Mouse (Mus musculus): ENCODE data around the gene Trmt112. TPM values are rescaled to one million over a fixed set of nuclear protein-coding genes. Genes with fewer than 3 reads are reported as not detected.

Gene Trmt112
- total and polyA plus RNA-seq, 2 experiments from 2014 or later = 85.4 to 110 TPM

DNA sequence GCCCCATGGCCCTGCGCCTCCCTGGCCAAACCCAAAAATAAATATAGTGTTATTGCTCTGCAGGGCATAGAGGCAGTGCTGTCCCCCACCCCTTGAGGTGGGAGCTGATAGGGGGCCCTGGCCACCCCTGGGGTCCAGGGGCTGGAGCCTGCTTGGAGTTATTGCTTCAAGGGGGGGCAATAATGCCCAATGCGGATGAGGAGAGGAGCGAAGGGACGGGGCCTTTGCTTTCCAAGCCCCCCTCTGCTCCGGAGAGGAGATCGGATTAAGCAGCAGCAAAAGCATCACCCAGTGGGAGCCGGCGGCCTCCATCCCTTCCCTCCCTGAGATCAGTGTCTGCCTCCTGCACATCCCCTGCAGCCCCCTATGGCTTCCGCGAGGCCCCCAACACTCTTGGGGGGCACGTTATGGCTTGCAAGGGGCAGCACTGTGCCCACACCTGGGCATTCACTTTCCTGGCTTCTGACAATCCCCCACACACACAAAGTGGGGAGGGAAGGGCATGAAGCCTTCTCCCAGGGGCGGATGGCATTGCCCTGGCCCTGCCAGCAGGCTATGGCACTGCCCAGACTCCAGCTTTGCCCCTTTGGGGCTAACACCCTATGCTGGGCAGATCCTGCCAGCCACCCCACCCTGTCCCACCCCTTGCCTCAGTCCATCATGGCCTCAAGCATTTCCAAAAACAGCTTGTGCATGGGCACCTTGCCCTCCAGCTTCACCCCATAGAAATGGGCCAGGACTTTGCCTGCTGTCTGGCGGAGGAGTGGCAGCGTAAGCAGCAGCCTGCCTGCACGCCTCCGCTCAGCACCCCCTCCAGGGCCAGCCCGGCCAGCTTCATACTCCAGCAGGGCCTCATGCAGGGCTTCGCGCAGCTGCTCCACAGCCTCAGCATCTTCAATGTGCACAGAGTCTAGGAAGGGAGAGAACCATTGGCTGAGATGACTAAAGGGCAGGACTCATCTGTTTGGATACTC lies 1.9 kb downstream of the Trmt112 start:
- Histone ChIP-seq H3K4me2 (ENCODE audit: low read depth, low read length, poor library complexity, severe bottlenecking) (no peak overlapping the region), H3K9ac (replicated peaks; ENCODE audit: low read length, poor library complexity, severe bottlenecking) (no peak overlapping the region), H3K27me3 (ENCODE audit: insufficient read depth, low read length) (no peaks in the 10 kb centered on the region), H3K36me3 (ENCODE audit: insufficient read depth, low read length) (peaks cover 41% of the 10 kb centered on the region), H3K4me1 (ENCODE audit: insufficient read depth, low read length) (peaks cover 9% of the 10 kb centered on the region), H3K27ac (ENCODE audit: low read depth, low read length) (no peak overlapping the region), H3K9me3 (ENCODE audit: low read length) (no peaks in the 10 kb centered on the region), H3K4me3 (ENCODE audit: low read depth, low read length) (no peak overlapping the region)
- TF ChIP-seq CTCF (IDR thresholded peaks at IDR 0.05) = no peak
- DNase-seq (ENCODE audit: low spot score) (no peak), ATAC-seq (ENCODE audit: low FRiP score) (no peak)
- 76% methylated on average over 19 of the region's 19 CpGs for WGBS

DNA sequence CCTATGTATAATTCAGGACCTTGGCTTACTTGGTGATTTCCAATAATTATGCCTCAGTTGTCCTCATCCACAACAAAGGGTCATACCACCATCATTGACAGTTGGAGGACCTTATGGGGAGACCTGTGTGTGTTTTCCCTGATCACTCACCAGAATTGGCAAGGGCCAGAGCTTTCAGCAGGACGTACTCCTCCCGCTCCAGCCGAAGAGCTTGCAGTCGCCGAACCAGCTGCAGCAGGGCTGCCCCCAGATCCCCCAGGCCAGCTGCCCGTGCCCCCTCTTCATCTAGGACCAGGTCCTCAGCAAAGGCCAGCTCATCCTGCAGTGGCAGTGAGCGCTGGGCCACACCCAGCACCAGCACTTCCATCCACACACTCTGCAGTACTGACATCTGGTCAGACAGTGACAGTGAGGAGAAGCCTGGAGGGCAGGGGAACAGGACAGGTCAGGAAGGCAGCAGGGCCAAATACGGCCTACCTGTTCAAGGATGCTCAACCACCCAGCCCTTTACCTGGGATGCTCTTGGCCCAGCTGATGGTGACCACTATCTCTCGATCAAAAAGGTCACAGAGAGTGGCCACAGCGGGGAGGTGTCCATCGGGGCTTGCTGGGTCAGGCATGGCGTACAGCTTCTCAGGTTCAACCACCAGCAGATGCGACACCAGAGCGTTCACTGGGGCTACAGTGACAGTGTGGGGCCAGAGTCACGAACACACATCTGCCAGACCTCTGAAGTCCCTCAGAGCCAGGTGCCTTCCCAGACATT lies 2.9 kb downstream of the Trmt112 start:
- Histone ChIP-seq H3K9ac (replicated peaks; ENCODE audit: low read length, poor library complexity, severe bottlenecking) (no peak overlapping the region), H3K27me3 (ENCODE audit: insufficient read depth, low read length) (no peaks in the 10 kb centered on the region), H3K4me1 (ENCODE audit: insufficient read depth, low read length) (peaks cover 9% of the 10 kb centered on the region), H3K4me2 (ENCODE audit: low read depth, low read length, poor library complexity, severe bottlenecking) (no peak overlapping the region), H3K27ac (ENCODE audit: low read depth, low read length) (no peak overlapping the region), H3K4me3 (ENCODE audit: low read depth, low read length) (no peak overlapping the region), H3K9me3 (ENCODE audit: low read length) (no peaks in the 10 kb centered on the region), H3K36me3 (ENCODE audit: insufficient read depth, low read length) (peaks cover 31% of the 10 kb centered on the region)
- 94% methylated on average over 15 of the region's 15 CpGs for WGBS
- TF ChIP-seq CTCF (IDR thresholded peaks at IDR 0.05) = no peak
- ATAC-seq (ENCODE audit: low FRiP score) (no peak), DNase-seq (ENCODE audit: low spot score) (no peak)

DNA sequence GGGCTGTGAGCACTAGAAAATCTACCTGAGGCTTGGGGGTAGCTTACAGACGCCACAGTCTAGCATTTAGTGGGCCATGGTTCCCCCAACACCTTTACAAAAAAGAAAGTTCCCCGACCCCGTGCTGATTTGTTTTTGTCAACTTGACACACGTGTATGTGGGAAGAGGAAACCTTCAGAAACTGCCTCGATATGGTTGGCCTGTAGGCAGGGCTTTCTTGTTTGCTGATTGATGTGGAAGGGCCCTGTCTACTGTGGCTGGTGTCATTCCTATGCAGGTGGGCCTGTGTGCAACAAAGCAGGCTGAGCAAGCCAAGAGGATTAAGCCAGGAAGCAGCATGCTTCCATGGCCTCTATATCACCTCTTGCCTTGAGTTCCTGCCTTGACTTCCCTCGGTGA lies 3.5 kb downstream of the Trmt112 start:
- Histone ChIP-seq H3K9ac (replicated peaks; ENCODE audit: low read length, poor library complexity, severe bottlenecking) (no peak overlapping the region), H3K4me3 (ENCODE audit: low read depth, low read length) (no peak overlapping the region), H3K4me1 (ENCODE audit: insufficient read depth, low read length) (peaks cover 5% of the 10 kb centered on the region), H3K36me3 (ENCODE audit: insufficient read depth, low read length) (peaks cover 31% of the 10 kb centered on the region), H3K9me3 (ENCODE audit: low read length) (no peaks in the 10 kb centered on the region), H3K4me2 (ENCODE audit: low read depth, low read length, poor library complexity, severe bottlenecking) (no peak overlapping the region), H3K27me3 (ENCODE audit: insufficient read depth, low read length) (no peaks in the 10 kb centered on the region), H3K27ac (ENCODE audit: low read depth, low read length) (no peak overlapping the region)
- 88% methylated on average over 6 of the region's 6 CpGs for WGBS
- TF ChIP-seq CTCF (IDR thresholded peaks at IDR 0.05) = no peak
- DNase-seq (ENCODE audit: low spot score) (no peak), ATAC-seq (ENCODE audit: low FRiP score) (no peak)

DNA sequence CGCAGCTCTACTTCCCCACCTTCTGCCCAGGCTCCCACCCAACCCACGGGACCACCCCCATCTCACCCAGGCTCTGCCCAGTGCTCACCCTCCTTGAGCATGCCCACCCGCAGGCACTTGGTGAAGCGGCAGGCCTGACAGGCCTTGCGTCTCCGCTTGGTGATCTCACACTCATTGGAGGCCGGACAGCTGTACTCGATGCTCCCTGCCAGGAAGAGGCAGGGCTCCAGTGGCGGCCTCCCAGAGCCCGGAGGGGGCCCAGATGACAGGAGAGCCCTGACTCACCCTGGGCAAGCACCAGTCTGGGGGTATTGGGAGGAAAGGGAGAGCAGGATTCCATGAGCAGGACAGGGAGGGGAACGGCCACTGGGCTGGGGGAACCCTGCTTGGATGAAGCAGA lies 4.5 kb downstream of the Trmt112 start:
- Histone ChIP-seq H3K9me3 (ENCODE audit: low read length) (no peaks in the 10 kb centered on the region), H3K4me1 (ENCODE audit: insufficient read depth, low read length) (no peaks in the 10 kb centered on the region), H3K36me3 (ENCODE audit: insufficient read depth, low read length) (peaks cover 31% of the 10 kb centered on the region), H3K9ac (replicated peaks; ENCODE audit: low read length, poor library complexity, severe bottlenecking) (no peak overlapping the region), H3K27me3 (ENCODE audit: insufficient read depth, low read length) (no peaks in the 10 kb centered on the region), H3K4me3 (ENCODE audit: low read depth, low read length) (no peak overlapping the region), H3K27ac (ENCODE audit: low read depth, low read length) (no peak overlapping the region), H3K4me2 (ENCODE audit: low read depth, low read length, poor library complexity, severe bottlenecking) (no peak overlapping the region)
- no peak for ATAC-seq (ENCODE audit: low FRiP score)
- DNase-seq (ENCODE audit: low spot score) = no peak
- WGBS = 85% methylated on average over 11 of the region's 11 CpGs
- TF ChIP-seq CTCF (IDR thresholded peaks at IDR 0.05) = no peak

DNA sequence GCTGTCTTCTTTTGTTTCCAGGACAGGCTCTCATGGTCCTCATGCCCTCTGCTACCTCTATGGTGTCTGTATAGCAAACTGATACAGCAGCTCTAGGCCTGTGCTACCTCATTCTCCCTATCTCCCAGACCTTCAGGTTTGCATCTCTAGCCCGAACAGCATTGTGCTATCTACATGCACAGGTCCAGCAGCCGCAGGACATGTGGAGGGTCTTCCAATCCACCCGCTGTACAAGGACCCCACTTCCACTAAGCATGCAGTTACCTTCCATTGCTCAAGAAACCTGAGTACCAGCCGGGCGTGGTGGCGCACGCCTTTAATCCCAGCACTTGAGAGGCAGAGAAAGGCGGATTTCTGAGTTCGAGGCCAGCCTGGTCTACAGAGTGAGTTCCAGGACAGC lies 5.0 kb downstream of the Trmt112 start:
- no peaks in the 10 kb centered on the region for H3K9me3 ChIP-seq (ENCODE audit: low read length)
- DNase-seq (ENCODE audit: low spot score) (no peak), ATAC-seq (ENCODE audit: low FRiP score) (no peak)
- TF ChIP-seq CTCF (IDR thresholded peaks at IDR 0.05) = no peak
- H3K4me3 ChIP-seq (ENCODE audit: low read depth, low read length) = no peak overlapping the region
- peaks cover 31% of the 10 kb centered on the region for H3K36me3 ChIP-seq (ENCODE audit: insufficient read depth, low read length)
- no peaks in the 10 kb centered on the region for H3K27me3 ChIP-seq (ENCODE audit: insufficient read depth, low read length)
- 96% methylated on average over 9 of the region's 9 CpGs for whole genome bisulfite sequencing
- H3K4me2 ChIP-seq (ENCODE audit: low read depth, low read length, poor library complexity, severe bottlenecking) = no peak overlapping the region
- no peak overlapping the region for H3K27ac ChIP-seq (ENCODE audit: low read depth, low read length)
- no peaks in the 10 kb centered on the region for H3K4me1 ChIP-seq (ENCODE audit: insufficient read depth, low read length)
- H3K9ac ChIP-seq (replicated peaks; ENCODE audit: low read length, poor library complexity, severe bottlenecking) = no peak overlapping the region

DNA sequence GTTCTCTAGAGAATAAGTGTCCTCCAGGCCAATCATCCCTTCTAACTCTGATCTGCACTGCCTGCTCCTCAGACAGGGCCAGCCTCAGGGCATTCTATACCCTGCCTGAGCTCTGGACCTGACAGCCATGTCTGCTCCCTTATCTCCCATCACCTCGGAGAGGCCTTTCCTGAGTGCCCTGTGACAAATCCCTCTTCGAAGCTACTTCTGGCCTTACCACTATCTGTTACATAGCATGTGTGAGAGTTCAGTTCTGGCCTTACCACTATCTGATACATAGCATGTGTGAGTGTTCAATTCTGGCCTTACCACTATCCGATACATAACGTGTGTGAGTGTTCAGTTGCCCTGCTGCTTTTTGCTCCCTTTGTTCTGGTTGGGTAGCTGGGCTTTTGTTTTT lies 5.8 kb downstream of the Trmt112 start:
- Histone ChIP-seq H3K4me3 (ENCODE audit: low read depth, low read length) (no peak overlapping the region), H3K9me3 (ENCODE audit: low read length) (no peaks in the 10 kb centered on the region), H3K27ac (ENCODE audit: low read depth, low read length) (no peak overlapping the region), H3K9ac (replicated peaks; ENCODE audit: low read length, poor library complexity, severe bottlenecking) (no peak overlapping the region), H3K36me3 (ENCODE audit: insufficient read depth, low read length) (peaks cover 31% of the 10 kb centered on the region), H3K4me1 (ENCODE audit: insufficient read depth, low read length) (peaks cover 4% of the 10 kb centered on the region), H3K27me3 (ENCODE audit: insufficient read depth, low read length) (no peaks in the 10 kb centered on the region), H3K4me2 (ENCODE audit: low read depth, low read length, poor library complexity, severe bottlenecking) (no peak overlapping the region)
- no peak for DNase-seq (ENCODE audit: low spot score)
- ATAC-seq (ENCODE audit: low FRiP score) = no peak
- 88% methylated on average over 4 of the region's 4 CpGs for WGBS
- TF ChIP-seq CTCF (IDR thresholded peaks at IDR 0.05) = no peak
